Mouse (Mus musculus) testis, adult 2 months (tissue): ENCODE measurements around the gene Mybph.

Experiments used
- CTCF ChIP-seq: fragments of 200-500 bp; IDR thresholded peaks from 2 replicates; pipeline ENCODE4 v1.5.1; 2012; ENCODE audit warnings: low read depth, mild to moderate bottlenecking, inconsistent platforms, low read length, moderate library complexity; ENCODE audit not compliant: control insufficient read depth, insufficient read depth, insufficient replicate concordance
- POLR2A ChIP-seq: fragments of 200-500 bp; IDR thresholded peaks from 2 replicates; pipeline ENCODE4 v1.6.1; 2012; ENCODE audit warnings: low read depth, mild to moderate bottlenecking, inconsistent platforms, low read length, moderate library complexity; ENCODE audit not compliant: control insufficient read depth

GRCm38 (mm10) chr1:134162510-134163225 lies 30.6 kb upstream of the Mybph start:
- TF ChIP-seq POLR2A (no peak), CTCF (no peak)
